Comparison of ENCODE assay signal across 8 mouse cellular contexts in genomic region chr9:72170235-72170634, GRCm38 (mm10). TPM values are rescaled to one million over a fixed set of nuclear protein-coding genes. Genes with fewer than 3 reads are reported as not detected.
DNase-seq lines count a peak whose midpoint lies in the region; ATAC-seq and TF ChIP-seq lines count a peak whose summit lies in the region.

No protein-coding gene starts in this region.

- H3K27ac ChIP-seq in gastrocnemius, adult 2 months, result peak overlapping the region; percentile 64
- H3K27ac ChIP-seq in hindbrain, embryonic 11.5 days (ENCODE audit: low read depth, low read length), result no peak overlapping the region
- peak overlapping the region; percentile 87 for H3K27ac ChIP-seq in midbrain, embryonic 10.5 days (replicated peaks)

- ATAC-seq in hindbrain, embryonic 11.5 days (ENCODE audit: low FRiP score), result no peak
- no peak for ATAC-seq in megakaryocyte-erythroid progenitor cell, adult 5-6 weeks (replicated peaks; ENCODE audit: low FRiP score, low TSS enrichment, poor library complexity, severe bottlenecking)

- H3K9me3 ChIP-seq in hindbrain, embryonic 11.5 days (ENCODE audit: control insufficient read depth, low read length), result no peaks in the 10 kb centered on the region
- H3K9me3 ChIP-seq in midbrain, embryonic 10.5 days (replicated peaks), result no peaks in the 10 kb centered on the region

- DNase-seq in gastrocnemius, adult 2 months, result no peak
- no peak for DNase-seq in gastrocnemius, postnatal 36 days
- peak; percentile 25 for DNase-seq in ES-CJ7 (ENCODE audit: low read depth, low spot score)
- DNase-seq in hindbrain, embryonic 11.5 days (ENCODE audit: low spot score), result no peak
- peak; percentile 27 for DNase-seq in midbrain, embryonic 10.5 days (ENCODE audit: low spot score)
- no peak for DNase-seq in cerebellum, adult 11 months
- no peak for DNase-seq in Muller cell, postnatal 12 days (ENCODE audit: inconsistent ontology term)

- peak overlapping the region; percentile 36 for H3K4me2 ChIP-seq in hindbrain, embryonic 11.5 days (replicated peaks; ENCODE audit: low read depth, low read length)

- H3K36me3 ChIP-seq in hindbrain, embryonic 11.5 days (ENCODE audit: control insufficient read depth, insufficient read depth, low read length), result no peaks in the 10 kb centered on the region
- no peaks in the 10 kb centered on the region for H3K36me3 ChIP-seq in midbrain, embryonic 10.5 days

- H3K4me1 ChIP-seq in hindbrain, embryonic 11.5 days (replicated peaks; ENCODE audit: control insufficient read depth, insufficient read depth, low read length), result no peaks in the 10 kb centered on the region
- H3K4me1 ChIP-seq in midbrain, embryonic 10.5 days, result peaks cover 22% of the 10 kb centered on the region

- peak overlapping the region; percentile 69 for H3K4me3 ChIP-seq in gastrocnemius, adult 2 months
- peak overlapping the region; percentile 19 for H3K4me3 ChIP-seq in hindbrain, embryonic 11.5 days (ENCODE audit: low read depth, low read length)
- H3K4me3 ChIP-seq in midbrain, embryonic 10.5 days, result peak overlapping the region; percentile 48

- peak overlapping the region; percentile 32 for H3K9ac ChIP-seq in hindbrain, embryonic 11.5 days (ENCODE audit: low read depth, low read length)

- intact Hi-C loops in gastrocnemius, adult 2 months (cut with DNase I), result no loop called here
- intact Hi-C loops in gastrocnemius, postnatal 36 days (cut with DNase I), result no loop called here

- TF ChIP-seq CTCF in gastrocnemius, adult 2 months (IDR thresholded peaks at IDR 0.05), result no peak

- no peaks in the 10 kb centered on the region for H3K27me3 ChIP-seq in hindbrain, embryonic 11.5 days (ENCODE audit: control insufficient read depth, insufficient read depth, low read length)
- H3K27me3 ChIP-seq in midbrain, embryonic 10.5 days (ENCODE audit: low read depth, poor library complexity, severe bottlenecking), result no peaks in the 10 kb centered on the region

- WGBS in hindbrain, embryonic 11.5 days, result 10% methylated on average over 9 of the region's 9 CpGs
- WGBS in midbrain, embryonic 10.5 days, result 11% methylated on average over 9 of the region's 9 CpGs

RNA-seq across cellular contexts. Expression of gene Tcf12, which starts 58.6 kb away (rescaled TPM):
- 10 to 100 TPM; 24.3 to 32.1 TPM for total RNA-seq in gastrocnemius, adult 2 months (2021)
- 10 to 100 TPM; 25.8 to 27.6 TPM for total RNA-seq in gastrocnemius, postnatal 36 days (2021)
- 215 and 227 TPM in 2 replicates for polyA plus RNA-seq in hindbrain, embryonic 11.5 days (2014; fragmentation: Nextera tagmentation; extraction: Ambion mirVana)
- polyA plus RNA-seq in midbrain, embryonic 10.5 days (2016; fragmentation: Nextera tagmentation; extraction: Ambion mirVana), result 165 and 180 TPM in 2 replicates
- total RNA-seq in megakaryocyte-erythroid progenitor cell, adult 5-6 weeks (2014; fragmentation: Nextera tagmentation), result 118 and 133 TPM in 2 replicates
- total RNA-seq in megakaryocyte-erythroid progenitor cell, adult 5-6 weeks (2017), result 47.3 and 57.1 TPM in 2 replicates

Comparison
In these comparisons a context has a peak if more than half of its experiments do, and no peak if none do; other contexts are left out.
1. DNase-seq: peak in ES-CJ7 (single experiment) and midbrain, embryonic 10.5 days (single experiment); none in gastrocnemius, adult 2 months (single experiment), gastrocnemius, postnatal 36 days (0 of 2), hindbrain, embryonic 11.5 days (single experiment), cerebellum, adult 11 months (single experiment) and Muller cell, postnatal 12 days (single experiment).
2. H3K4me3 ChIP-seq: peak in every context shown above with its lines; median percentile 69 in gastrocnemius, adult 2 months; 48 in midbrain, embryonic 10.5 days; 19 in hindbrain, embryonic 11.5 days.